Mouse (Mus musculus) lung, adult 2 months (tissue): Measurements from ENCODE around the gene Fnbp1l. TPM values are rescaled to one million over a fixed set of nuclear protein-coding genes. Genes with fewer than 3 reads are reported as not detected.

Experiments
- DNase-seq: peaks from one replicate; pipeline ENCODE4 v3.0.0; 2022
- H3K4me1 ChIP-seq: fragments of 200-500 bp; 2 replicates; pipeline ENCODE4 v1.6.1; 2011; ENCODE audit warnings: low read length; ENCODE audit not compliant: control insufficient read depth, insufficient read depth
- H3K4me3 ChIP-seq: fragments of 200-500 bp; replicated peaks from 2 replicates; pipeline ENCODE3; 2011; ENCODE audit warnings: low read depth, mild to moderate bottlenecking, control low read depth, low read length; ENCODE audit errors: extremely low read depth
- CTCF ChIP-seq: fragments of 200-500 bp; IDR thresholded peaks from 2 replicates; pipeline ENCODE4 v1.5.1; 2011; ENCODE audit warnings: mild to moderate bottlenecking, low read length, control low read depth; ENCODE audit not compliant: insufficient read depth
- POLR2A ChIP-seq: fragments of 200-500 bp; IDR thresholded peaks from 2 replicates; pipeline ENCODE4 v1.6.1; 2011; ENCODE audit warnings: low read depth, mild to moderate bottlenecking, control low read depth, low read length, borderline replicate concordance; ENCODE audit errors: extremely low read depth
- WGBS: fragments of 180-500 bp; shearing (Covaris S2); methylation state at CpG from one replicate; pipeline ENCODE4 v1.1.7; 2018; 5-methylcytosine and 5-hydroxymethylcytosine counted together
- polyA plus RNA-seq: library from polyadenylated mRNA; depleted of rRNA; stranded (reverse); fragments of >200 nt; gene quantifications from 2 replicates; pipeline ENCODE4 v1.2.3, GENCODE M21; 2012

The Fnbp1l gene
- polyA plus RNA-seq, 1 experiment, result 40.4 TPM

DNA sequence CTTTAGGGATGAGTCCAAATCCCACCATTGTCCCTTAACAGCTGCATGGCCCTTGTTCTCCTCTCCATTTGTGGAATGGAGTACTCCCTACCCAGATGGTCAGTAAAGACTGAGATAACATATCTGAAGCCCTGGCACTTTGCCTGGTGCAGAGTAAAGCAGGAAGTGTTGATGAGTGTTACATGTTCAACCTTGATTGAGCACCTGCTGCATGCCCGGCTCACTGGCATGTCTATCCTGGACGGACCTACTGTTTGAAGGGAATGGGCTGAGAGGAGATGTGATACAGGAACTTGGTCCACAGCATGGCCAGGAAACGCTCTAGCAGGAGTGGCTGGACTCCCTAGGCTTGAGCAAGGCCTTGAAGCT is 103.2 kb downstream of the Fnbp1l start:
- Histone ChIP-seq H3K4me1 (no peaks in the 10 kb centered on the region), H3K4me3 (no peak overlapping the region)
- TF ChIP-seq CTCF, result no peak
- TF ChIP-seq POLR2A, result no peak
- WGBS, result 70% methylated on average over 3 of the region's 3 CpGs
- DNase-seq, result no peak

DNA sequence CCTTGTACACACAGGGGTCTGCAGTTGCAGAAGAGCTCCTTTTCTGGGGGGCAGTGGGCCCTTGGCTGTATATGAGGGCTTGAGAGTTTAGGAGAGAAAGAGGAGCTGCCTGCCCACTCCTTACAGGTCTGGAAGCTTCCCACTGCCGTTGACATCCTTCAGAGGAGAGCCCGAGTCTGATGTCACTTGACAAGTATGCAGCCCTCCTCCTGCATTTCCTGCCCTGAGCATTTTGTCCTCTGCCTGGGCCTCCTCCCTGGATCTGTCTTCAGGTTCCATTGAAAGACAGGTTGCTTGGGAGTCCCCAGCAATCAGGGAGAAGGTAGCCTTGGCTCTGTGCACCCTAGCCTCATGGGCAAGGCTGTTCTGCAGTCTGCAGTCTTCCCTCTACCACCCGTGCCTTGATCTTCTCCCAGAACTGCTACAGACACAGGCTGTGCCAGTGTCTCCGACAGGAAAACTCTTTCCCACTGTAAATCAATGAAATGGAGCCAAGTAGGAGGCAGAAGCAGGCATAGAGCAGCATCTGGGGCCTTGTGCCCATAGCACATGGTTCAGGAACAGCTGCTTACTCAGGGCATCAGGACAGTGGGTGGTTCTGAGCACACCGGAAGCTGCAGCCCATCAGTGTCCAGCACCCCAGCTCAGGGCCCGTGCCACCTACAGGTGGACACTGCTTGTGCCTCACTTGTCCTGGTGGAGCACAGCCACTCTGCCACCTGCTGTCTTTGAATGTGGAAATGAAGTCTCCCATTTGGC is 103.8 kb downstream of the Fnbp1l start:
- no peaks in the 10 kb centered on the region for H3K4me1 ChIP-seq
- no peak overlapping the region for H3K4me3 ChIP-seq
- TF ChIP-seq POLR2A (no peak), CTCF (no peak)
- no peak for DNase-seq
- WGBS, result 59% methylated on average over 6 of the region's 6 CpGs

- DNase-seq, result no peak
- TF ChIP-seq CTCF (no peak), POLR2A (no peak)
- H3K4me1 ChIP-seq, result peaks cover 9% of the 10 kb centered on the region; the same call in 1 of the 2 replicates
- WGBS, result 92% methylated on average over 16 of the region's 16 CpGs
- H3K4me3 ChIP-seq, result no peak overlapping the region
Observed at GRCm38 (mm10) chr3:122512725-122513375, 106.7 kb downstream of the Fnbp1l start.

DNA sequence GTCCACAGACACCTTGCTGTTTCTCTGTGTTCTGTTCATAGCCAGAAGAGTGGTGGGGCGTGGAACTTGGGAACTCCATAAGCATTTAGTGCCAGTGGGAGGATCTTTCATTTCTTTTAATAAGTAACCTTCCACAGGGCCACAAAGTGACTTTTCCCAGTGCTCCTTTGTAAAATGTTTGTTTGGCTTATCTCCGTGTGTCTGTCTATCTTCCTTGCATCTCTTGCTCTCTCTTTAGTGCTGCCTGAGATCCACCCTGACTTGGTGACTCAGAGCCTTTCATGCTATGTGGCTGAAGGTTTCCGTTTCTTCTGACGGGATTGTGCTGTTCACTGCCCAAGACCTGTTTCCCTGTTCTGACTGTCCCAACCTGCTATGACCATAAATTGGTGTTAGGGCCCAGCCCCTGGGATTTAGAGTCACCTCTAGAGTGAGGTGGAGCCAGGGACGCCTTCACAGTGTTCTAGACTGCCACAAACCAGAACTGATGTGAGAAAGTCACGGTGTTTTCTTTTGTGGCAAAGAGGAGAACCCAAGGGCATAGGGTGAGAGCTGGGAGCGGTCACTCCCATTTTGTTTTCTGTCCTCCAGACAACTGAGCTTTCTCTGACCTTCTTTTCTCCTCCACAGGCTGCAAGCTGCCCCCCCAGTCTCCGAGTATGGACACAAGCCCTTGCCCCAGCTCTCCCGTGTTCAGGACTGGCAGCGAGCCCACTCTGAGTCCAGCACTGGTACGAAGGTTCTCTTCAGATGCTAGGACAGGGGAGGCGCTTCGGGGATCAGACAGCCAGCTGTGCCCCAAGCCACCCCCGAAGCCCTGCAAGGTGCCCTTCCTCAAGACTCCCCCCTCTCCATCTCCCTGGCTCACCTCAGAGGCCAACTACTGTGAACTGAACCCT is 107.5 kb downstream of the Fnbp1l start:
- H3K4me3 ChIP-seq, result no peak overlapping the region

DNA sequence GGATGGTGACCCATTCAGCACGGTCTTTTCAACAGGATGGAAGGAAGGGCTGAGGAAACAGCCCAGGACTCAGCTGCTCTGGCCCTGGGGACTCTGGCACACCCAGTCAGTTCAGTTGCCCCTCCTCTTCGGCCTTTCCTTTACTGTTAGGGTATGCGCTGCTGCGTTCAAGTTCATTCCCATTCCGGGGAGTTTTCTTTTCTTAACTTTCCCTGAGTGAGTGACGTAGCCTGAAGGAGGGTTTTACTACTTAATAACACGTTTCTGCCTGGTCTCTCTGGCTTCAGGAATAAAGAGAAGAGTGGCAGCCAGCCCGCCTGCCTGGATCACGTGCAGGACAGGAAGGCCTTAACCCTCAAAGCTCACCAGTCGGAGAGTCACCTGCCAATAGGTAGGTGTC is 108.6 kb downstream of the Fnbp1l start:
- no peak for TF ChIP-seq POLR2A
- TF ChIP-seq CTCF, result no peak
- H3K4me3 ChIP-seq, result no peak overlapping the region
- WGBS, result 67% methylated on average over 10 of the region's 10 CpGs

More for the DNA sequence above, 107.5 kb downstream of the Fnbp1l start:
- DNase-seq, result no peak
- TF ChIP-seq POLR2A (no peak), CTCF (no peak)
- H3K4me1 ChIP-seq, result peaks cover 9% of the 10 kb centered on the region; the same call in 1 of the 2 replicates
- WGBS, result 76% methylated on average over 14 of the region's 14 CpGs

GRCm38 (mm10) chr3:122510240-122510750 is 109.2 kb downstream of the Fnbp1l start:
- TF ChIP-seq POLR2A, result no peak
- no peak for DNase-seq
- no peak overlapping the region for H3K4me3 ChIP-seq
- 50% methylated on average over 14 of the region's 14 CpGs for WGBS
- H3K4me1 ChIP-seq, result peaks cover 9% of the 10 kb centered on the region; the same call in 1 of the 2 replicates

More for the DNA sequence above, 108.6 kb downstream of the Fnbp1l start:
- DNase-seq, result no peak
- H3K4me1 ChIP-seq, result peaks cover 9% of the 10 kb centered on the region; the same call in 1 of the 2 replicates

DNA sequence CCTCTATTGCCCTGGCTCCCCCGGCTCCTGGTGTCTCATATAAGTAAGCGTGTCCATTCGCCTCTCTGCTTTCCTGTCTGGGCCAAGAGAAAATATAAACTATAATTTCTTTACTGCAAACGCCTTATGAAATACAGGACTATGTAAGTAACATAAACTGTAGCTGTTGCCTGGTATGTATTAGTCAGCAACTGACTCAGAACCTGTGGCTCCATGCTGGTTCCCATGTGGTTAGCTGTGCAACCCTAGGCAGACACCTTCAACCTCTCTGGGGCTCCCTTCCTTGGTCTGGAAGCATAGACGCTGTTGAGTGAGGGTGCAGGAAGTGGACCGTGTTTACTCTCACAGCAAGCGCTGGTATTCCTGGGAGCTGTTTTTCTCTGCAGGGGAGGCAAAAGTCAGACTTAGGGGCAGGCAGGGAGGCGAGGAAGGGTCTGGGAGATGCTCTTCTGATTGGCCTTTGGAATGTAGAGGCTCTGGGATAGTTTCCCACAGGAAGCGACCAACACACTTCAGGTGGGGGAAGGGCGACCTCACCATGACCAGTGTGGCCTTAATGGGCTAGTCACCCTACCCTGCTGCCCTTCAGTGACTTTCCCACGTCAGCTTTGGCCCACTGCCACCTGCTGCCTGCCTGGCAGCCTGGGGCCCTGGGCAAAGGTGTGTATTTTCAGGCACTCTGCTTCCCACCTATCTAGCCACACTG is 109.8 kb downstream of the Fnbp1l start:
- 39% methylated on average over 11 of the region's 11 CpGs for WGBS
- peak; percentile 51 for DNase-seq
- TF ChIP-seq POLR2A (peak; percentile 41; the same call in 1 of the 2 replicates), CTCF (no peak)
- Histone ChIP-seq H3K4me1 (peaks cover 9% of the 10 kb centered on the region; the same call in 1 of the 2 replicates), H3K4me3 (no peak overlapping the region)

- Histone ChIP-seq H3K4me3 (no peak overlapping the region), H3K4me1 (peaks cover 9% of the 10 kb centered on the region; the same call in 1 of the 2 replicates)
- WGBS, result 34% methylated on average over 5 of the region's 5 CpGs
- TF ChIP-seq CTCF (peak; percentile 97), POLR2A (no peak)
- peak; percentile 70 for DNase-seq
Observed at GRCm38 (mm10) chr3:122509084-122509483, 110.4 kb downstream of the Fnbp1l start.

GRCm38 (mm10) chr3:122507826-122508225 is 111.7 kb downstream of the Fnbp1l start:
- H3K4me1 ChIP-seq, result peaks cover 9% of the 10 kb centered on the region; the same call in 1 of the 2 replicates
- WGBS, result 96% methylated on average over 14 of the region's 14 CpGs
- no peak for DNase-seq
- no peak overlapping the region for H3K4me3 ChIP-seq
- TF ChIP-seq CTCF (no peak), POLR2A (no peak)
